Mouse (Mus musculus): Measurements from ENCODE around the gene Gm9817.
"Not testable (repeated sequence)": the region's sequence is repeated elsewhere in the genome, so short reads cannot be mapped to it uniquely, and the experiment has no call there.

Gm9817 gene

DNA sequence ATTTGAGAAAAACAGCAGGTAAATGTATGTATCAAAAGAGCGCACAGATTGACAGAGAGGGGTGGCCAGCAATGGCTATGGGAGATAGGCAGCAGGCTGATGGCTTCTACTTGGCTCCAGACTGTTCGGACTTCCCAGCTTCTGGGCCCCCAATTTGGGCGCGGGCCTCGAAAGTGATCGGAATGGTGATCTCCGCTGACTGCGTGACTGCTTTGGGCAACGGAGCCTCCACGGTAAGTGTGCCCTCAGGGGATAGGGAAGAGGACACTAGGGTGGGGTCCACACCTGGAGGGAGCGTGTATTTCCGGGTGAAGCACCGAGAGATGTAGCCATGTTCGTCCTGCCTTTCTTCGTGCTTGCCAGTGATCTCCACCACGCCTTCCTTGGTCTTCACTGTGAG is at the start of gene Gm9817:
Gene Gm9817 (plus strand): TSS at position 301 of the 400 bp plus-strand sequence.
- not testable (repeated sequence) for DNase-seq (ENCODE audit: low spot score in 2 of 2)

DNA sequence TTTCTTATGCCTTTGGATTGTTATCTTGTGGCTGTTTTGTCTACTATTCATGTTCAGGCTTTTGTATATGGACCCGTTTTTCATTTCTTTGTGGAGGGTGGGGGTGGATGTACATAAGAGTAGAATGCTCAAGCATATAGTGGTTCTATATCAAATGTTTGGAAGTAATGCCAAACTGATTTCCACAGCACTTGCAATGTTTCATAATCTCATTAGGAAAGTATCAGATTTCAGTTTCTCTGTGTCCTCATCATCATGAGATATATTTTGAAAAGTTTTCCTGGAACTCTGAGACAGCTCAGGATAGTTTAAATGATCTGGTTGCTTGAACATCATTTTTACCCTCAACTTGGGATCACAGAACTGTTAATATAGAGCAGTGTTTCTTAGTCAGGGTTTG is 48.7 kb upstream of the Gm9817 start:
- DNase-seq (ENCODE audit: low spot score in 2 of 2): no peak

DNA sequence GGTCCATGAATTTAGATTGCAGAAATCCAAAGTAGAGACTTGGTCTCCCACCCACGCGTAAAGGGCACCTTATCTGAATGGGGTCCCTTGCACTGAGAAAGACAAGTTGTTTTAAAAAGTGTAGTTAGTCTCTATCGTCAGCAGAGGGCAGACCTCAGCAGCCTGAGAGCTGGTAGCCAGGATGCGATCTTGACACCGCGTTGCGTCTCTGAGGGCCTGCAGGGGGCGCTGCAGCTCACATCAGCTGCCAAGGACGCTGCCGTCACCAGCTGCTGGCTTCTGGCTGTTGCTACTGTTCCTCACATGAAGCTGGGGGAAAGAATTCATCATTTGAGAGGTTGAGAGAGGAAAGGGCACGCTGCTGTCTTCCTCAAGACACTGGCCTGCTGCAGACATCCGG is 47.7 kb upstream of the Gm9817 start:
- DNase-seq (ENCODE audit: low spot score in 2 of 2): peak; percentile 68 to 81

DNA sequence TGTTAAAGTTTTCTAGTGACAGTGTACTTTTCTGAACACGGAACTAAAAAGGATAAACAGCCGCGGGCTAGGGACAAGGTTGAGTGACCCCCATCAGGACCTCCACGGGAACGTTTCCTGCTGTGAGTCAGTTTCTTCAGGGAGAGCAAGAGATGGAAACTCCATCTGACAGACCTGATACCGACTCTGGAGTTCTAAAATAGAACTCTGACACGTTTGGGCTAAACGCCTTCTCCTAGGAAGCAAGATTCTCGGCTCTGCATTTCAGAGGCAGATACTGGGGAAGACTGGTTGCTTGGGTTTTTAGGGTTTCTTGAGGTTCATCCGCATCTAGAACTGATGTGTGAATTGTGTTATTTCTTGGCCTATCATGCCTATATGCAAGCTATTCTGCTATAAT is 47.2 kb upstream of the Gm9817 start:
- no peak for DNase-seq (ENCODE audit: low spot score in 2 of 2)

DNA sequence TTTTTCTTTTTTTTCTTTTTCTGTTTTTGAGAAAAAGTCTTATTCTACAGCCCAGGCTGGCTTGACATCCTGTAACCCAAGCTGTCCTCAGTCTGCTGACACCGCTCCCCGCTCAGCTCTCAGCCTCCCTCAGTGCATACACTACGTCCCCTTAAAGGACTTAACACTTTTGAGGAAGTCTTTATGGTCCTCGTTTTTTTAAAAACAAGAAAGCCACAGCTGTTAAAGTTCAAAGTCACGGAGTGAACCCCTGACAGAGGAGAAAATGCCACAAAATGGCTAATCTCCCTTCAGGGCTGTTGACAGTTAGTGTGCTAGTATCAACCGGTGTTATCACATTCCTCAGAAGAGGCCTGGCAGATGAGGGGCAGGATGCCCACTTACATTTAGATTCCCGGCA is 46.7 kb upstream of the Gm9817 start:
- no peak for DNase-seq (ENCODE audit: low spot score in 2 of 2)

DNA sequence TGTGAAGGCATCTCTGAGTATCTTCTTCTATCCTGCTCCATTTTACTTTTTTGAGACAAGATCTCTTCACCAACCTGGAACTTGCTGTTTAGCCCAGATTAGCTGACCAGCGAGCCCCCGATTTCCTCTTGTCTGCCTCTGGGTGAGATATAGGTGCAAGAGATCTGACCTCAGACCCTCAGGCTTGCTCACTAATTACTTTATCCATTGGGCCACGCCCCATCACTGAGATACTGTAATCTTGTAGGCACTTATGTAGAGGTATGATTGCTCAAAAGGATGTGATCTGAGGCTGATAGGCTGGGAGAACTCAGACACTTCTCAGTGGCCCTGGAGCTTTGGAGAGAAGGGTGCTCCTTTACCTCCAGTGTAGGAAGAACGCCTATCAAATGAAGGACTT is 46.0 kb upstream of the Gm9817 start:
- no peak for DNase-seq (ENCODE audit: low spot score in 2 of 2)

DNA sequence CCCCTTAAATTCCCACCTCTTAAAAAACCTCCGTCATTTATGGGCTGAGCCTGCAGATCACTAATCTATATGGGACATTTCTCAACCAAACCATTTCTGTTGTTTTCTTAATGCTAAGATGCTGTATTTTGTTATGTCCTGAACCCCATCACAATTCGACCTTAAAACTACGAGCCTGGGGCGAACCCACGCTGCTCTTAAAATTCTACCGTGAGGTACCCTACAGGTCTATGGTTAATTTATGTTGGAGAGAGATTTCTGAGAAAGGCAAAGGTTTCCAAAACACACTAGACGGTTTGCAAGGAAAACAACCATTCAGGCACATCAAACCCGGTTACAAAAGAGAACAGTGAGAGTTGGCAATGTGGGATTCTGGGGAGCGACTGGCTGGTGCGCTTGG is 45.1 kb upstream of the Gm9817 start:
- no peak for DNase-seq (ENCODE audit: low spot score in 2 of 2)

DNA sequence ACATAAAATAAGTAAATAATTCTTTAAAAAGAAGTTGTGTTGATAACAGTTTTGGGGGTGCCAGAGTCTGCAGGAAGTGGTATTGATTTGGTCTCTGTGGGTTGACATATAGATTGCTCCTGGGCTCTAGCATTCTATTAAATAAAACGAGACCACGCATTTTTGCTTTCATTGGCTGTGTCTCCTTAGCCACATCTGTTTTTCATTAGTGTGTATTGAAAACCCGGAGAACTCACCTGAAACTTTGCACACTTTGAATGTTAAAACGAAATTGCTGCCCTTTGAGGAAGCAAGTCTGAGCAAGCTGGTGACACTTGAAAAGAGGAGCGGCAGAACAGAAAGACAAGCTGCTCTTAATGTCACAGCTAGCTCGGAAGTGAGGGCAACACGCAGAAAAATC is 43.7 kb upstream of the Gm9817 start:
- no peak for DNase-seq (ENCODE audit: low spot score in 2 of 2)

DNA sequence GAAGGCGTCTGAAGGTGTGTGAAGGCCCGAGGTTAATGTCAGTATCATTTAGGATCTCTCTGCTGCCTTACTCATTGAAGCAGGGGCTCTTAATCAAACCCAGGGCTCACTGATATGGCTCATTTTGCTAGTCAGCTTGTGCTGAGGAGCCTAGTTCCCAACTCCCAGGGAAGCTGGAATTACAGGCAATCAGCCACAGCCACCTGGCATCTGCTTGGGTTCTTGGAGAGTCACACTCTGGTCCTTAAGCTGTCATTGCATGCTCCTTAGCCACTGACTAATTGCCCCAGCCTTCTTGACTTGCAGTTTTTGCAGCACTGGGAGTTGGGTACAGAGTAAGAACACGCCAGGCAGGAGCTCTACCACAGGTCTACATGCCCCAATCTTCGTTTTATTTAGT is 42.1 kb upstream of the Gm9817 start:
- DNase-seq (ENCODE audit: low spot score in 2 of 2): no peak

DNA sequence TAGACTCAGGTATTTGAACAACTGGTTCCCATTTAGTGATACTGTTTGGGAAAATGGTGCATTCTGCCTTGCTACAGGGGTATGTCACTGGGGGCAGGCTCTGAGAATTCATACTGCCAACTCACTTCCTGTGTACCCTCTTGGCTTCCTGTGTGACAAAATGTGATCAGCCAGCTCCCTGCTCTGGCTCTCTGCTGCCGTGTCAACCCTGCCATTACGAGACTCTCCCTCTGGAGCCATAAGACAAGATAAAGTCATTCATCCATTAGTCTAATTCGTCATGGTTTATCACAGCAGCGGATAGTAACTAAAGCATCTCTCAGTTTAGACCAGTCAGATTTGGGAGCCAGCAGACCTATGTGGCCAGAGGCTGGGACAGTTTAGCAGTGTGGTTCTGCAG is 38.3 kb upstream of the Gm9817 start:
- no peak for DNase-seq (ENCODE audit: low spot score in 2 of 2)

DNA sequence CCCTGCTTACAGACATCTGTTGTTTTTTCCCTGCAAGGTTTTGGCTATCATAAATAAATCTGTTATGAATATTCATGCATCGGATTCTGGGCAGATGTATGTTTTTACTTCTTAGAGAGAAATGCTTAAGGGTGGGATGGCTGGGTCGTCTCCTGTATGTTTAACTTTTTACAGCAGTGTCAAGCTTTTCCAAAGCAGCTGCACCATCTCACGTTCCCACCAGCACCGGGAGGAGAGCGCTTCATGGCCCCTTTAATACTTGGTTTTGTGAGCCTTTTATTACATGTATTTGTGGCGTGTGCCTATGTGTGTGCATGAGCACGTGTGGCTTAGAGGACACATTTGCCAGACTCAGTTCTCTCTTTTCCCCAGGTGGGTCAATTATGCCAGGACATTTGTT is 37.8 kb upstream of the Gm9817 start:
- no peak for DNase-seq (ENCODE audit: low spot score in 2 of 2)

DNA sequence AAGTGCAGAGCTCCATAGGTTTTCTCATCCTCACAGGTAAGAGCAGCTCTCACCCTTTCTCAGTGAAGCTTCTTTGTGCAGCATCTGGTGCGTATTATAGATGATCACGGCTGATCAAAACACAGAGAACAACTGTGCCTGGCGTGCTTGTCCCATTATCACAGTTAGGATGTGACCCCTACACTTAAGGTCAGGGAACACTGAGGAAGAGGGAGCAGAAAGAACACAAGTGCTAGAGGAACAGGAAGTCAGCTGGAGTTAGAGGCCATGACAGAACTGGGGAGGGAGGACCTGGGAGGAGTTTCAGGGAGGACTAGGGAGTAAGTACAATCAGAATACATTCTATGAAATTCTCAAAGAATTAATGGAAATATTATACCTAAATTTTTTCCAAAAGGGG is 35.0 kb upstream of the Gm9817 start:
- DNase-seq (ENCODE audit: low spot score in 2 of 2): no peak

DNA sequence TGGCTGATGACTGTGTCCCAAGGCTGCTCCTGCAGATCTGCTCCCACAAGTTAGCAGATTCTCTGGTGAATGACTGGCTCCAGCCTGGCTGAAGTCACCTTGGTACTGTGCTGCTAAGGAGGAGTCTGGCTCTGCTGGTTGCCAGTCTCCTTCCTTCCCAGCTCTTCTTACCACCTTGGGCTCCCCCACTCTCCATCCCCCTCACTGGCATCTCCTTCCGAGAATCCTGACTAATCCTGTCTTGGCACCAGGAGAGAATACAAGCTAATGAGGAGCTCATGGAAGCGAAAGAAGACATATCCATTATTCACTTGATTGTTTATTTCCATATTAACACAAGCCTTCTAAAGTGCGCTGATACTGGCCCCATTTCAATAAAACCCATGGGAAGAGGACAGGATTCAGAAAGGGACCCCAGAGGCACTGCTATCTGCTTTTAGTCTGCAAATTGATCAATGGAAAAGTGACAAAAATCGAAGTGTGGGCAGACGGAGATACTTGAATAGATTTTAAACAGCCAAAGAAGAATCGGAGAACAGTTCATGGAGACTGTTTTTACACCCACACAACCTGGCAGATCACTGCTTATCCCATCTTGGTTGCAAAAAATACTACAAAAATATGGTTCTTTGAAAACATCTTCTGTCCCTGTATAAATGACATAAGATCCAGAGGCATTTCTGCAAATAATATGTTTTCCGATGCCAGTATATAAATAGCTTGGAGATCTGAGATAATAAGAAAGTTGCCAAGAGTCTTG is 29.1 kb upstream of the Gm9817 start:
- DNase-seq (ENCODE audit: low spot score in 2 of 2): no peak

DNA sequence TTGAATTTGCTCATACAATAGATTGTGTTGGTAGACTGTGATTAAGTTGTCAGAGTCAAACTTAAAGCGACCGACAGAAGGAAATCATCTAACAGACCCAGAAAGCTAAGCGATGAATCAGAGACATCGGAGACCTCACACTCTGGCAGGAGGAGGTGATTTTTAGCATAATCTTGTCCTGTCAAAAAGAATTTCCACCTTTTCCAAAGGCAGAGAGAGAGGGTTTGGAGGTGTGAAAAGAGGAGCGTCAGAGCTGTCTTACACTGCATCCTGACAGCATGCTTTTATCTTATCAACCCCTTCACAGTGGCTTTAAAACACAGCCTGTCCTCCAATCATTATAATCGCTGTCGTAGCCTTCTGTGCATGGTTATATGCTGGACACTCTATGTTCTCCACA is 25.7 kb upstream of the Gm9817 start:
- DNase-seq (ENCODE audit: low spot score in 2 of 2): no peak

DNA sequence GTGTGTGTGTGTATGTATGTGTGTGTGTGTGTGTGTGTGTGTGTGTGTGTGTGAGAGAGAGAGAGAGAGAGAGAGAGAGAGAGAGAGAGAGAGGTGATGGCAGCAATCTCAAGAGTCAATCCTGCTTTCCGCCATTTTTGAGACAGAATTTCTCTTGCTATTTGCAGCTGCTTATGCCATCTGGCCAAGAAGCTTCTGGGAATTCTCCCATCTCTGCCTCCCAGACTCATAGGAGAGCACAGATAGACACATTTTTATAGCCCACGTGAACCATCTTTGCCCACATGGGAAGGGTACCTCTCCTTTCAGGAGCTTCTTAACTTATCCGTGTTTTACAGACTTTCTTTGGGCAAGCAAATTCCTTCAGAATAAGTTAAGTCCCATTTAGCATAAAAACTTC is 24.6 kb upstream of the Gm9817 start:
- no peak for DNase-seq (ENCODE audit: low spot score in 2 of 2)

DNA sequence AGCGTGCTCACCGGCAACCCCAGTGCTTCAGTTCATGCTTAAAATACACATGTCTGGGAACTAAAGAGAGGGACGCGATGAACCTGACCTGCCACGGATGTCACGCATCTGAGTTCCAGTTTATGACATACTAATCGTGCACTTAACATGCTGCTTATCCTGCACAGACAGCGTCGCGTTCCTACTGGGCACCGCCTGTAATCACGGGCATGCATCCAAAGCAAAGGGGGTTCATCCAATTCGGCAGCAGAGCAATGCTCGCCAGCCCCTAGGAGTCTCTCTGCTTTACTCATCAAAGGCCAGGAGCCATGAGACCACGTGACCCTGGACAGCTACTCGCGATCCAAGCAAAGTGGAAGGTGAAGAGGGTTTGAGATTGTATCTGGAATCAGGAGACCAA is 19.3 kb upstream of the Gm9817 start:
- DNase-seq (ENCODE audit: low spot score in 2 of 2): no peak

DNA sequence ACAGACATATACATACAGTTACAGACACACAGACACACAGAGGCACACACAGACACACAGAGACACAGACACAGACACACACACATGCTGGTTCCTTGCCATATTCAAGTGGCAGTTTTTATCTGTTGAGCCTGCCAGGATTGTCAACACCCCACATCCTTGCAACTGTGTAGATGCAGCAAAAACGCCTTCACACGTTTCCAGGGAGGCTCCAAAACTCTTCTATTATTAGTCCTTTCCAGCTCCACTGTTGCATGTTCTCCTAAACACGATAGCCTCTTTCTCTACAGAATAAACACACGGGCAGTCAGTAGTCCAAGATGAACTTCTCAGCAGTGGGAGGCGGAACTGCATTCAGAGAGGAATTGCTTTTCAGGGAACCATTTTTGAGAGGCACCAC is 15.3 kb upstream of the Gm9817 start:
- no peak for DNase-seq (ENCODE audit: low spot score in 2 of 2)

DNA sequence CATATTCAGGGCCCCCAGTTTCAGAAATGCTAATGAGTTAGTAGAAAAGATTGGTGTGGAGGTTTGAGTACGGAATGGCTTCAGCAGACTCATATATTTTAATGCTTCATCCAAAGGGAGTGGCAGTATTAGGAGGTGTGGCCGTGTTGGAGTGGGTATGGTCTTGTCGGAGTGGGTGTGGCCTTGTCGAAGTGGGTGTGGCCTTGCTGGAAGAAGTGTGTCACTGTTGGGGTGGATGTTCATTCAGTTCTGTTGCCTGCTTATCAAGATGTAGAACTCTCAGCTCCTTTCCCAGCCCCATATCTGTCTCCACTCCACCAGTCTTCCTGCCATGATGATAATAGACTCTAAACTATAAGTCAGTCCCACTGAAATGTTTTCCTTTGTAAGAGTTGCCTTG is 13.5 kb upstream of the Gm9817 start:
- DNase-seq (ENCODE audit: low spot score in 2 of 2): no peak

DNA sequence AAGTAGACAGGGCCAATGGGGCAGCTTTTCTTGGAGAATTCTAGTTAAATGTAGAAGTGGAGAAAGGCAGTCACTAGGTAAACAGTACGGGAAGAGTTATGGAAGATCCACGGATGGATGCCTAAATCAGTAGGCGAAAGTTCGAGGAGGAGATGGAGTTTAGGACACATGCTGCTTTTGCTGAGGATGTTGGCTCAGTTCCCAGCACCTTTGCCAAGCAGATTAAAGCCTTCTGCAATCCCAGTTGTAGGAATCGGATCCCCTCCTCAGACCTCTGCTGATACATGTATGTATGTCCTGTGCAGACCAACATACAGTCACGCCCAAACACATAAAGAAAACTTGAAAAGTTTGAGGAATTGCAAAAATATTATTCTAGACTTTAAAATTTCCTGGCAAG is 8.1 kb upstream of the Gm9817 start:
- no peak for DNase-seq (ENCODE audit: low spot score in 2 of 2)

DNA sequence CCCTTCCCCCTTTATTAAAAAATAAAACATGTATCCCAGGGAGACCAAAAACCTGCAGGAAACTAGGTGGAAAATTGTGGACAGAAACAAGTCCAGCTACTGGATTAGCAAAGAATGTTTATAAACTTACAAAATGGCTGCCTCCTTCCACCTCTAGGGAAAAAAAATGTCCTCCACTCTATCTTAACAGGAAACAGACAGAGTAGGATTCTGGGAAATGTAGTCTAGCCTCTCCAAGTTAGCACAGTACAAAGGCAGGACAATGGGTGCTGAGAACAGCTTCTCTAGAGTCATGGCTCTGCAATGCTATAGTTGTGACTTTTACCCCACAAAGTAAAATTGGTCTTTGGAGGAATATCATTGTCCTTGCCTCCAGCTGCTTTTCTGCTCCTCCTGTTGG is 3.5 kb upstream of the Gm9817 start:
- no peak for DNase-seq (ENCODE audit: low spot score in 2 of 2)

DNA sequence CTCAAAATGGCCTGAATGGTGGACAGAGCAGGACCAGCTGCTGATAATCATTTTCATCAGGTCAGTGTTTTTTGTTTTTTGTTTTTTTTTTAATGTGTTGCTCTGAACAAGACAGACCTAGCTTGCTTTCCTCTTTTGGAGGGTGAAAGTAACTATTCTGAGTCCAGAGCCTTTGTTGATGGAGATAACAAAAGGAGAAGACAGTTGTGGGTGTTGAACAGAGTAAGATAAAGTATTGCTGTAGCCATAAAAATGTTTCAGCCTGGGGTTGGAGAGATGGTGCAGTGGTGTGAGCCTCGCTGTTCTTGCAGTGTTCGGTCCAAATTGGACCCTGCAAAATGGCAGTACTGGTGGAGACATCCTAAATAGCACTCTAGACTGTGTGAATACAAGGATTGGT is 2.8 kb upstream of the Gm9817 start:
- DNase-seq (ENCODE audit: low spot score in 2 of 2): no peak

DNA sequence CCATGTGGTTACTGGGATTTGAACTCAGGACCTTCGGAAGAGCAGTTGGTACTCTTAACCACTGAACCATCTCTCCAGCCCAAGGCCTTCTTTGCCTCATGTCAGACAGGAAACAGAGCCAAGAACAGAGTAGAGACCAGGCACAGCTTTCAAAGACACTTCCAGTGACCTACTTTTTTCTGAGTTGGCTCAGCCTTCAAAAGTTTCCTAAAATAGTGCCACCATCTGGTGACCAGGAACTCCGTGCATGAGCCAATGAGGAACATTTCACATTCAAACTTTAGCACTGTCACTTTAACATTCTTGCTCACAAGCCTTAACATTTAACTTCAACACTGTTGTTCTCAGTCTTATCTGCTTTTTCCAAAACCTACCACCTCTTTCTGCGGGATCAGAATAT is 2.3 kb downstream of the Gm9817 start:
- DNase-seq (ENCODE audit: low spot score in 2 of 2): no peak

DNA sequence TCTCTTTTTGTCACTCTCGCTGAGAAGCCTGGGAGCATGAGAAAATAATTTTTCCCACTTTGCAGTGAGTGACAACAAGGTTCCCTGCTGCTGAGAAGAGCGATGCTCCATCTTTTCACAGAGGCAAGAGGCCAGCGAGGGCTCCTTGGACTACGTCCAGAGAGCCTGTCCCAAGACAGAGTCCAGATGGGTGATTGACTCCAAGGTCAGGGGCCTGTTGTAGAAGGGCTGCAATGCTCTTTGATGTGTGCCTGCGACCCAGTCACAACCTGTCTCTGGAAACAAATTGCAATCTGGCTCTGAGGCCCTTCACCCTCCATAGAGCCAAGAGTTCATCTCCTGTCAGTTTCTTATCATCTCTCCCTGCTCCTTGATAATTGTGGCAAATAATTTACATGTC is 5.2 kb downstream of the Gm9817 start:
- DNase-seq (ENCODE audit: low spot score in 2 of 2): no peak

DNA sequence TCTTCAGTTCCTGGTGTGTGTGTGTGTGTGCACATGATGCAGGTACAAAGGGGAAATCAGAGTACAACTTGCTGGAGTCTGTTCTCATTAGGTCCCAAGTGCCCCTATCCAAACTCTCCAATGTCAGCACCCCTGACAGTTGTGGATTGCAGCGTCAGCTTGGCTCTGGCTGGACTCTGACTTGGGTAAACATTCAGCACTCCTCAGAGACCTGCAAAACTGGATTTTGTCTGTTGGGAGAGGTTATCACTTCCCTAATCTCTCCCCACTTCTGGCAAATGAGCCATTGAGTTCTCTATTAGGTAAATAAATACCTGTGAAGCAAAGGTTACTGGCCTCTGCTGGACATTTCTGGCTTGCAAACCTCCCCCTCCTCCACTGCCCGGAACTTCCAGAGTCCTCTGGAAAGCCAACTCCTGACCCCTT is 10.3 kb downstream of the Gm9817 start:
- DNase-seq (ENCODE audit: low spot score in 2 of 2): no peak

Data from spleen, postnatal 14 days (tissue).